Comparison of ENCODE assay signal across 9 mouse cellular contexts in the genomic region with DNA sequence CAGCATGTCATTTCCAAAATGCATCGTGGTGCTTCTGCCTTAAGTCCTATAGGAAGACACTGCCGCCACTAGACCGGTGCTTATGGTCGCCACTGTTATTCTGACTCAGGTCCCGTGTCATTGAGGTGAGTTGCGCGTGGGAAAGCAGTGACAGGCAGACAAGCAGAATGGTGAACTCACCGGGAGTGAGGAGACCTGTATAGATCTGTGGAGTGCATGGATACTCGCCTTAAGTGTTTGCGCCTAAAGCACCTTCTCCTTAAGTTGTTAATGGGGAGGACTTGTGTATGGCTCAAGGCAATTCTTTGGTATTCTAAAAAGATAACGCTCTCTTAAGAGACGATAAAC. TPM values are rescaled to one million over a fixed set of nuclear protein-coding genes. Genes with fewer than 3 reads are reported as not detected.
DNase-seq lines count a peak whose midpoint lies in the region; ATAC-seq and TF ChIP-seq lines count a peak whose summit lies in the region.
"Had no signal": no experiment of that assay in that cellular context is flagged by ENCODE, and none has a peak within 500 bp of the region (broad histone marks: within the 10 kb centered on the region; RNA-seq: fewer than 3 reads in every experiment).

No protein-coding gene starts in this region.

- H3K4me1 ChIP-seq in kidney, adult 2 months (ENCODE audit: control insufficient read depth, insufficient read depth, low read length), result peaks cover 2% of the 10 kb centered on the region; the same call in 1 of the 2 replicates
- H3K4me1 ChIP-seq in bone marrow macrophage, adult 2 months (ENCODE audit: control insufficient read depth, insufficient read depth, low read length), result peaks cover 5% of the 10 kb centered on the region
- H3K4me1 ChIP-seq in hindbrain, embryonic 11.5 days (replicated peaks; ENCODE audit: control insufficient read depth, insufficient read depth, low read length), result no peaks in the 10 kb centered on the region
- H3K4me1 ChIP-seq in midbrain, embryonic 12.5 days, result peaks cover 13% of the 10 kb centered on the region

- ATAC-seq in hindbrain, embryonic 11.5 days (ENCODE audit: low FRiP score), result peak; percentile 28
- ATAC-seq in midbrain, embryonic 12.5 days (ENCODE audit: low FRiP score, low read depth), result no peak

- H3K4me2 ChIP-seq in hindbrain, embryonic 11.5 days (replicated peaks; ENCODE audit: low read depth, low read length), result peak overlapping the region; percentile 73
- peak overlapping the region; percentile 87 for H3K4me2 ChIP-seq in midbrain, embryonic 12.5 days (replicated peaks)

- H3K27ac ChIP-seq in kidney, adult 2 months (ENCODE audit: insufficient read depth, low read depth, low read length), result peak overlapping the region; percentile 91; the same call in 1 of the 2 replicates
- H3K27ac ChIP-seq in bone marrow macrophage, adult 2 months (ENCODE audit: insufficient read depth, low read depth, low read length), result peak overlapping the region; percentile 56; the same call in 1 of the 2 replicates
- peak overlapping the region; percentile 70; the same call in 1 of the 2 replicates for H3K27ac ChIP-seq in hindbrain, embryonic 11.5 days (ENCODE audit: low read depth, low read length)
- H3K27ac ChIP-seq in midbrain, embryonic 12.5 days (replicated peaks), result peak overlapping the region; percentile 90

- no peaks in the 10 kb centered on the region for H3K36me3 ChIP-seq in kidney, adult 2 months (ENCODE audit: control insufficient read depth, insufficient read depth, low read length)
- H3K36me3 ChIP-seq in hindbrain, embryonic 11.5 days (ENCODE audit: control insufficient read depth, insufficient read depth, low read length), result no peaks in the 10 kb centered on the region
- H3K36me3 ChIP-seq in midbrain, embryonic 12.5 days, result 0 out of 2 replicates have a peak, but pooled peaks cover 4% of the 10 kb centered on the region

- no peaks in the 10 kb centered on the region for H3K27me3 ChIP-seq in kidney, adult 2 months (replicated peaks; ENCODE audit: control insufficient read depth, insufficient read depth, low read length)
- H3K27me3 ChIP-seq in hindbrain, embryonic 11.5 days (ENCODE audit: control insufficient read depth, insufficient read depth, low read length), result no peaks in the 10 kb centered on the region
- no peaks in the 10 kb centered on the region for H3K27me3 ChIP-seq in midbrain, embryonic 12.5 days
- H3K27me3 ChIP-seq: Patski had no signal

- peak overlapping the region; percentile 98 for H3K4me3 ChIP-seq in kidney, adult 2 months (ENCODE audit: insufficient read depth, low read depth, low read length)
- peak overlapping the region; percentile 96 for H3K4me3 ChIP-seq in bone marrow macrophage, adult 2 months (ENCODE audit: insufficient read depth, low read length)
- peak overlapping the region; percentile 75 for H3K4me3 ChIP-seq in hindbrain, embryonic 11.5 days (ENCODE audit: low read depth, low read length)
- peak overlapping the region; percentile 86 for H3K4me3 ChIP-seq in midbrain, embryonic 12.5 days

- no peak for DNase-seq in kidney, adult 2 months
- no peak for DNase-seq in kidney, postnatal 10 days
- no peak for DNase-seq in hindbrain, embryonic 11.5 days (ENCODE audit: low spot score)
- no peak for DNase-seq in spleen, adult 18-20 months
- no peak for DNase-seq in retina, postnatal 1 day
- no peak for DNase-seq in gastrocnemius, postnatal 10 days

- TF ChIP-seq POLR2A in kidney, adult 2 months (IDR thresholded peaks at IDR 0.05; ENCODE audit: low read depth, low read length), result no peak
- TF ChIP-seq POLR2A in bone marrow macrophage, adult 2 months (IDR thresholded peaks at IDR 0.05; ENCODE audit: borderline replicate concordance, low read depth, low read length), result no peak

- WGBS in kidney, adult 2 months, result 2% methylated on average over 12 of the region's 12 CpGs
- 6% methylated on average over 12 of the region's 12 CpGs for WGBS in hindbrain, embryonic 11.5 days
- WGBS in midbrain, embryonic 12.5 days, result 7% methylated on average over 12 of the region's 12 CpGs

- TF ChIP-seq CTCF in kidney, adult 2 months (conservative IDR thresholded peaks at IDR 0.05; ENCODE audit: insufficient read depth, insufficient read length, low read depth, low read length), result no peak
- TF ChIP-seq CTCF in bone marrow macrophage, adult 2 months (IDR thresholded peaks at IDR 0.05; ENCODE audit: low read depth, low read length), result no peak

- H3K9ac ChIP-seq in hindbrain, embryonic 11.5 days (ENCODE audit: low read depth, low read length), result peak overlapping the region; percentile 72
- peak overlapping the region; percentile 71 for H3K9ac ChIP-seq in midbrain, embryonic 12.5 days (replicated peaks)

- H3K9me3 ChIP-seq in hindbrain, embryonic 11.5 days (ENCODE audit: control insufficient read depth, low read length), result no peaks in the 10 kb centered on the region
- H3K9me3 ChIP-seq in midbrain, embryonic 12.5 days, result 0 out of 2 replicates have a peak, but pooled peaks cover 8% of the 10 kb centered on the region

RNA-seq across cellular contexts. Expression of a gene that starts 0.6 kb away (rescaled TPM):
- polyA plus RNA-seq in kidney, adult 2 months (2012; rRNA removed), result 2.9 and 3.4 TPM in 2 replicates
- 5.9 and 8.5 TPM in 2 replicates for polyA plus RNA-seq in bone marrow macrophage, adult 2 months (2012; ENCODE audit: insufficient read depth, insufficient read length, missing spikeins)
- 24.9 and 30.4 TPM in 2 replicates for polyA plus RNA-seq in hindbrain, embryonic 11.5 days (2014; fragmentation: Nextera tagmentation; extraction: Ambion mirVana)
- 19.9 and 23.5 TPM in 2 replicates for polyA plus RNA-seq in midbrain, embryonic 12.5 days (2016; fragmentation: Nextera tagmentation; extraction: Ambion mirVana)
- total RNA-seq in gastrocnemius, postnatal 10 days (2021), result 1 to 10 TPM; 5.5 to 8.9 TPM

RNA-seq across cellular contexts. Expression of a gene that starts 10.5 kb away (rescaled TPM):
- 24.6 and 27.0 TPM in 2 replicates for polyA plus RNA-seq in kidney, adult 2 months (2012; rRNA removed)
- polyA plus RNA-seq in bone marrow macrophage, adult 2 months (2012; ENCODE audit: insufficient read depth, insufficient read length, missing spikeins), result 27.7 and 27.8 TPM in 2 replicates
- polyA plus RNA-seq in hindbrain, embryonic 11.5 days (2014; fragmentation: Nextera tagmentation; extraction: Ambion mirVana), result 36.1 and 37.1 TPM in 2 replicates
- 47.9 and 49.4 TPM in 2 replicates for polyA plus RNA-seq in midbrain, embryonic 12.5 days (2016; fragmentation: Nextera tagmentation; extraction: Ambion mirVana)
- 10 to 100 TPM; 17.9 to 20.8 TPM for total RNA-seq in gastrocnemius, postnatal 10 days (2021)
